Mouse (Mus musculus) heart, adult 8-10 months (tissue): ENCODE data around the gene Cmtr1. TPM values are rescaled to one million over a fixed set of nuclear protein-coding genes. Genes with fewer than 3 reads are reported as not detected.
A peak's percentile ranks its signal among the peaks of the same experiment; 100 is the strongest.
"Not testable (repeated sequence)": the region's sequence is repeated elsewhere in the genome, so short reads cannot be mapped to it uniquely, and the experiment has no call there.

Source experiments
- DNase-seq: peaks from one replicate; pipeline ENCODE4 v3.0.0; 2022; ENCODE audit warnings: low spot score
- total RNA-seq, 4 experiments: library from RNA; stranded (reverse); gene quantifications; 2 replicates each; pipeline ENCODE4 v1.2.4; 2022

The Cmtr1 gene
- total RNA-seq = 10 to 100 TPM; 57.5 to 79.0 (median 65.0) TPM

DNA sequence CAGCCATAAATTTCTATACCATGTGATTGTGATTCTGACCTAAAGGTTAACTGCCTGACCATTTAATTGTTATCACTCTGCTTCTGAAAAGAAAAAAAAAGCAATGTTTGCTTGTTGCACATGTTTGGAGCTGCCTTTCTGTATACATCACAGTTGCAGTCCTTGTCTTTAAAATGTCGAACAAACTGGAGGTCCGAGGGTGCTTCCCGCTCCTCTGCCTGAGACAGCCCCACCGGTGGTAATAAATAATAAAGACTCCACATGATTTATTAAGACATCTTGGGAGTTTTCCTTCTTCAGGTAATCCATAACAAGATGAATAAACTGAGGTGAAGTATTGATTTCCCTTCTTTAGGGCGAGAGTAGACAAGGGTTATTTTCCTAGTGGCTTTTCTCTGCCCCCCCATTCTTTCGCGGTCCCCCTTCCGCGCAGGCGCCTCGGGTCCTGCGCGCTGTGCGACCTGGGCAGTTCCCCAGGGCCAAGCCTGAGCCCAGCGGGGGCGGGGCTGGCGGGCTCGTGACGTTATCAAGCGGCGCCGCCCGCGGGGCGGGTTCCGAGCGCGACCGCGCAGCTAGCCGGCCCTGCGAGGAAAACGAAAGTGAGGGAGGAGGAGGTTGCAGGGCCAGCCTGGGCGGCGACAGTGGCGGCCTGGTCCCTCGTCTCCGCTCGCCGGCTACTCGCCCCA lies at the start of gene Cmtr1:
TSS of gene Cmtr1 (plus strand) at position 520 of the 686 bp plus-strand sequence.
- DNase-seq = peak; percentile 94

GRCm38 (mm10) chr17:29613453-29613852 lies 46.9 kb upstream of the Cmtr1 start:
- DNase-seq = not testable (repeated sequence)

DNA sequence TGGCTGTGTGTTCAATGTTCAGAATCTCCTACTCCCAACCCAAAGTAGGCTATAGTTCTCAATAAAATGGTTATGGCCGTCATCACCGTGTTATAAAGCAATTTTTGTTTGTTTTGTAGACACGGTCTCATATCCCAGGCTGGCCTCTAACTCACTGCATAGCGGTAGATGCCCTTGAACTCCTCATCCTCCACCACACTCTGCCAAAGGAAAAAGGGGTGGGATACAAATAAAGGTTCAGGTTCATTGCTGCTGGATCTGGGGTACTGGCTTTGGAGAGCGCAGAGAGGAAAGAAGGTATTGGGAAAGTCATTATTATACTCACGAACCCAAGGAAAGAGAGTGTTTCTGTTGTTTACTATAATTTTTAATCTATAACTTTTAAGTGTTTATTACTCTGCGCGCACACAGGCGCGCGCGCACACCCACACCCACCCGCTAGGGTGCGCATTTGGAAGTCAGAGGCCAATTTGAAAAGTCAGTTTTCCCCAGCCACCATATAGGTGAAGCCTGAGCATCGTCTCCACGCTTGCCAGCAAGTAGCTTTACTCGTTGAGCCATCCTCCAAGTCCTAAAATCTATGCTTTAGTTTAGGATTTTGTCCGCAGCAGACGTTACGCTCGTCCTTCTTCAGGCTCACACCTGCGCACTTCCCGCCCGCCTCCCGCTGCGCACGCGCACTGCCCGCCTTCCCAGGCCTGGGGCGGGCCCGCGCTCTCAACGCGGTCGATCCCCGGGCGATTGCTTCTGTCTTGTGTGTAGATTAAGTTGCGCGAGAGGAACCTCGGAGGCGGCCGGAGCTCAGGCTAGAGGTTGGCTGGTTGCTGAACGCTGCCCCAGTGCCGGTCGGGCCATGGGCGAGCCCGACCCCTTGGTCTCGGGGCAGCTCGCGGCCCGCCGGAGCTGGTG lies 46.0 kb upstream of the Cmtr1 start, which contains the start of the genes Rnf8 and Gm28043:
TSS of gene Rnf8 (plus strand) at position 676 of the 909 bp plus-strand sequence.
TSS of gene Gm28043 (plus strand) at position 762 of the 909 bp plus-strand sequence.
- peak; percentile 92 for DNase-seq

DNA sequence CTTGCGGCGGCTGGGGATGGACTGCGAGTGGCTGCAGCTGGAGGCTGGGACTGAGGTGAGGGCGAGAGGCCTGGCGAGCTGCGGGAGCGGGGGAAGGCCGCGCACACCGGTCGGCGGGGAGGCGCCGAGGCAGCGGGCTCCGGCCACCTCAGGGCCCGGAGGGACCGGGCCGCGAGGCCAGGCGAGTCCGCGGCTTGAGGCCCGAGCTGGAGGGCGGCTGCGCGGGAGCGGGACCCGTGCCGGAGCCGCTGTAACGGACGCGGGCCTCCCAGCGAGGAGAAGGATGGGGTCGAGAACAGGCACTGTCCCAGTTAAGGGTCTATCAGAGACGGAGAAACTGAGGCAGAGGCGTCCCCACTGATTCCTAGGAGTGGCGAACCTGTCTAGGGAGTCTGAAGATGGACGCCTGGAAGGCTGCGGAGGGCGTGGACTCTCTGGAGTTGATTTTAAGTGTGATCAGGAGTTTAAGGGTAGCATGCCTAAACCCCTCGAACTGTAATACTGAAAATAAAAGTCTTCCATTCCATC lies 45.3 kb upstream of the Cmtr1 start:
- DNase-seq = no peak

- no peak for DNase-seq
Measured at GRCm38 (mm10) chr17:29615616-29616015, 44.8 kb upstream of the Cmtr1 start.

GRCm38 (mm10) chr17:29619231-29619630 lies 41.2 kb upstream of the Cmtr1 start:
- no peak for DNase-seq

DNA sequence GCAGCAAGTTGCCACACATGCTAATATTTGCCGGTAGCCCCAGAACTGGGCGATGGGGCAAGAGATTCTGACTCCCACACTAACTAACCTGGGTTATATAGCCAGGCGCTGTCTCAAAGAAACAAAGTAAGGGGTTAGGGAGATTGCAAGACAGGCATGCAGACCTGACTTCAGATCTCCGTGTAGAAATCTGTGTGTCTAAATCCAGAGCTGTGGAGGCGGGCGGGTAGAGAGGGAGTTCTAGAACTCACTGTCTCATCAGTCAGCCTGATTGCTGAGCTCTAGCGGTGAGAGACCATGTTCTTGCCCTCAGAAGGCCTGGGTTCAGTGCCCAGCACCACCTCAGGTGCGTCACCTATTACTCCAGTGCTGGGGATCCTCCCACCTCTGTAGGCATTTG lies 36.9 kb upstream of the Cmtr1 start:
- no peak for DNase-seq

- DNase-seq = no peak
Measured at GRCm38 (mm10) chr17:29627285-29627684, 33.1 kb upstream of the Cmtr1 start.

- DNase-seq = no peak
Measured at GRCm38 (mm10) chr17:29628946-29629345, 31.4 kb upstream of the Cmtr1 start.

GRCm38 (mm10) chr17:29629620-29630019 lies 30.8 kb upstream of the Cmtr1 start:
- no peak for DNase-seq

- DNase-seq = no peak
Measured at GRCm38 (mm10) chr17:29632312-29632711, 28.1 kb upstream of the Cmtr1 start.

- no peak for DNase-seq
Measured at GRCm38 (mm10) chr17:29635492-29635891, 24.9 kb upstream of the Cmtr1 start.

DNA sequence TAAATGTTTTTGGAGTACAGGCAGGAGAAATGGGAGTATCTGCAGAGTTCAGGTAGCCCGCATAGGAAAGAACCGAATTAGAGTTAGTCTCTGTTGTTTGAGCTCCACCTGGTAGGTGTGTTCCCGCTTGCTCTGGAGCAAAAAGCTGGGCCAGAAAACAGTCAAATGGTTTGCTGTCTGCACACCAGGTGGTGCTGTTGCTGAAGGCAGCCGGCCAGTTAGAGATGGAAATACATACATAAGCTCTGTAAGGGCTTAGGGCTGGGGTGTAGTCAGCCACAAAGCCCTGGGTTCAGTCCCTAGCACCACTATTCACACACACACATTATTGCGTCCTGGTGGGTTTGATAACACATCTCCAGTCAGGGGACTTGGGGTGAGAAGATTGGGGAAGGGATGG lies 24.3 kb upstream of the Cmtr1 start:
- no peak for DNase-seq

GRCm38 (mm10) chr17:29637377-29637776 lies 23.0 kb upstream of the Cmtr1 start:
- peak; percentile 37 for DNase-seq

DNA sequence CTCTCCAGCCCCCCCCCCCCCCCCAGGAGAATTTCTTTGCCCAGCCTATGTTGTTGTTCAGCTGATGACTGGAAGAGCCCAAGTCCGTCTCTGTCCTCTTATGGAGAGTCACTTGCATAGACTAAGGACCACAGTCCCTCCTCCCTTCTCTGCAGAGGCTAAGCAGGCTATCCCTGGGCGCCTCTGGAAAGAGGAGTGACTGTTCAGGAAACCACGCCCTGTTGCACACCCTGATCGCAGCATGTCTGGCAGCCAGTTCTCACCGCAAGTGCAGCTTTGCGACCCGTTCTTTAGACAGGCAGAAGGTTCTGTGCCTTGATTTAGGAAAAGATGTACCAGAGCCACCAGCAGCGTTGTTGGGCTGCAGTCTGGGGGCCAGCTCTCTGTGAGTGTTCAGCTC lies 22.5 kb upstream of the Cmtr1 start:
- DNase-seq = no peak

GRCm38 (mm10) chr17:29640971-29641370 lies 19.4 kb upstream of the Cmtr1 start:
- no peak for DNase-seq

DNA sequence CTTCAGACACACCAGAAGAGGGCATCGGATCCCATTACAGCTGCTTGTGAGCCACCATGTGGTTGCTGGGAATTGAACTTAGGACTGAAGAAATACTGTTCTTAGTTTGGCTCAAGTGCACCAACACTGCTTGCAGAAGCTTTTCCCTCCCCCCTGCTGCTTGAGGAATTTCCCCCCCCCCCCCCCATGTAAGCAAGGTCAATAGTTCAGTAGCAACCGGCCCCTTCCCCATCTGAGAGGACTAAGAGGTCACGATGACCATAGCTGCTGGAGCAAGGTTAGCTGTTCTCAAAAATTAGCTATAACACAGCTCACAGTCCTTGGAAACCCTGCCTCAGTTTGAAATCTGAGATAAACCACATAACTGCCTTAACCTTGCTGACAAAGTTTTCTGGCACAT lies 18.2 kb upstream of the Cmtr1 start:
- DNase-seq = no peak

GRCm38 (mm10) chr17:29658249-29658648 lies 2.1 kb upstream of the Cmtr1 start:
- no peak for DNase-seq

GRCm38 (mm10) chr17:29660762-29661391 lies 482 bp downstream of the Cmtr1 start:
- DNase-seq = no peak

GRCm38 (mm10) chr17:29662145-29662544 lies 1.8 kb downstream of the Cmtr1 start:
- DNase-seq = no peak

DNA sequence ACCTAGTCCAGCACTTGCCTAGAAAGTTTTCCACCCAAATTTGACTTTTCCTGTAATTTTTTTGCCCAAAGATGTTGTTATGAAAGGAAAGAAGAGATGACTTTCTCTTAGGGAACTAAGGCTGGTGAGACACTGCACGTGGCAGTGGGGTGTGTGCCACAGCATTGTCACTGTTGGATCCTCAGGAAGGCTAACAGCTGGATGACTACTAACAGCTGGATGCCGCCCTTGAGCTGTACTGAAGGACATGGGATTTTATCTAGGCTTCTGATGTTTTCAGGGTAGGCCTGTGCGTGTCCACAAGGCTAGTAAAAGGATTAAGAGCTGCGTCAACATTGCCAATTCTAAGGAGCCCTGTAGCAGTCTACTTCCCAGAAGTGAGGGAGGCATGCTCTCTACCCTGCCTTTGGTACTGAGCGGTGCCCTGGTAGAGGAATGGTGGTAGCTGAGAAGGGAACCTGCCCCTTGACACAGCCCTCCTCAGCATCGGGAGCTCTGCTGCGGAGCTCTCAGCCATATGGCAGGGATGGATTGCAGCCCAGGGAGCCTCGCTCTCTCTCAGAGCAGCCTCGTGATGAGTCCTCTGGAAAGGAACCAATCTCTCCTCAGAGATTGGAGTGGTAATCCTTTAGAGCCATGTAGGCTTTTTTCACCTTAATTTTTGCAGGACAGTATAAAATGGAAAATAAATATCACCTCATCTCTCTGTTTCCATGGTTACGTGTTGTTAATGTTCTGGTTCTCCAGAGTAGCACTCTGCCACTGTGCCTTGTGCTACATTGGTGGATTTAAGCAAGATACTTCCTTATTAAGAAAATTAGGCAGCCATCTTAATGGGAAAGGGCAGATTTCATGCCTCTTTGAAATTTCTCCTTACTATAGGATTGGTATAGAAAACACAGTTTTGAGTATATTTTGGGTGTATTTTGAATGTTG lies 7.9 kb downstream of the Cmtr1 start:
- no peak for DNase-seq
